Mouse (Mus musculus) midbrain, embryonic 11.5 days (tissue): ENCODE data around the gene Rpl10-ps3. TPM values are rescaled to one million over a fixed set of nuclear protein-coding genes. Genes with fewer than 3 reads are reported as not detected.

ENCODE experiments used
- polyA plus RNA-seq: library from polyadenylated mRNA; unstranded; fragments of >200 nt; fragmentation: Nextera tagmentation; extraction: Ambion mirVana; gene quantifications from 2 replicates; pipeline ENCODE4 v1.2.1, GENCODE M21; 2014

Rpl10-ps3 gene
- polyA plus RNA-seq, 1 experiment from 2014 or later: 172 TPM

Other genes starting within 250 kb of the Rpl10-ps3 start
- gene Plet1, start 149.6 kb upstream of the Rpl10-ps3 start, polyA plus RNA-seq: 0.52 and 0.78 TPM in 2 replicates
- 76.8 and 88.0 TPM in 2 replicates for gene Pts, start 183.8 kb upstream of the Rpl10-ps3 start, polyA plus RNA-seq
- gene Il18, start 209.9 kb upstream of the Rpl10-ps3 start, polyA plus RNA-seq: 20.6 and 23.2 TPM in 2 replicates
- gene Bco2, start 210.2 kb upstream of the Rpl10-ps3 start, polyA plus RNA-seq: 0.29 and 0.40 TPM in 2 replicates
- gene Tex12, start 216.4 kb upstream of the Rpl10-ps3 start, polyA plus RNA-seq: 0.26 and 0.33 TPM in 2 replicates